Mouse (Mus musculus): ENCODE results near the gene Slc17a2. TPM values are rescaled to one million over a fixed set of nuclear protein-coding genes. Genes with fewer than 3 reads are reported as not detected.
A peak's percentile ranks its signal among the peaks of the same experiment; 100 is the strongest.

The Slc17a2 gene
- polyA plus RNA-seq, 1 experiment from 2014 or later = not detected

DNA sequence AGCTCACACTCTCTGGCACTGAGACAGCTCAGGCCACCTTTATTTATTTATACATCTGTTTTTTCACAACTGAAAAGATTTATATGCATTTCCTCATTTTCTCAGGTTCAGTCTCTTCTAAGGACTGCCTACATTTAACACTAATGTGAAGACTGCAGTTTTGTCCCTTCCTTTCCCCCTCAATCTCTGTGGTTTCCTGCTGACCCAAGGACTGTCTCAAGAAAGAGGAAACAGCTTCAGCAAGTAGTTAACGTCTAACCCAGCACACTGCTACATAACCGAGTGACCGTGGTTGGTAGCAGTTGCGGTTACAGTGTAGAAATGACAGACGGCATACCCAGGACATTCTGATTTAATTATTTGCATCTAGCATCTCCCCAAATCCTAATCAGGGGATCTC is 7.4 kb upstream of the Slc17a2 start:
- no peaks in the 10 kb centered on the region for H3K36me3 ChIP-seq
- H3K9ac ChIP-seq (replicated peaks) = no peak overlapping the region
- H3K9me3 ChIP-seq = no peaks in the 10 kb centered on the region
- no peaks in the 10 kb centered on the region for H3K27me3 ChIP-seq
- H3K4me3 ChIP-seq (replicated peaks) = no peak overlapping the region
- no peak for ATAC-seq (ENCODE audit: insufficient number of reproducible peaks, insufficient read depth, low FRiP score, low TSS enrichment, low read depth)
- WGBS = 59% methylated on average over 5 of the region's 5 CpGs
- no peak overlapping the region for H3K27ac ChIP-seq
- H3K4me1 ChIP-seq (replicated peaks) = peaks cover 21% of the 10 kb centered on the region
- no peak overlapping the region for H3K4me2 ChIP-seq

DNA sequence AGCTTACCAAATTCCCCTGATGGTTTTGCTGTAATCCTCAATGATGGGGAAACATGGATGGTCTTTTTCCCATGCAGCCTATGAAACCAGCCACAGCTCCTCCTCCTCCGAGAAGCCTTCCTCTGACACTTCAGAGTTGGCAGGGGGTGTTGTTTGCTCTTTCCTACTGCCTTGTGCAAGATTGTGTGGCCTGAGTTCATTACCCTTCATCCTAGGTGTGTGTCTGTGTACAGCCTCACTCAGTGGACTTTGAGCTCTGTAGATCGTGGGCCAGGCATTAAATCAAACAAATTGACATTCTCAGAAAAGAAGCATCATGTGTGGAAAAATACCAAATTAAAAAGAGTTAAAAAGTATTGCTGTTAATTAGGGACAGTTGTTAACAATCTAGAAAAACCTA is 2.3 kb upstream of the Slc17a2 start:
- no peaks in the 10 kb centered on the region for H3K36me3 ChIP-seq
- H3K27me3 ChIP-seq = no peaks in the 10 kb centered on the region
- 67% methylated on average over 2 of the region's 2 CpGs for WGBS
- H3K9ac ChIP-seq (replicated peaks) = no peak overlapping the region
- H3K9me3 ChIP-seq = no peaks in the 10 kb centered on the region
- no peak for ATAC-seq (ENCODE audit: insufficient number of reproducible peaks, insufficient read depth, low FRiP score, low TSS enrichment, low read depth)
- H3K4me2 ChIP-seq = no peak overlapping the region
- H3K4me3 ChIP-seq (replicated peaks) = no peak overlapping the region
- peaks cover 2% of the 10 kb centered on the region; the same call in 1 of the 2 replicates for H3K4me1 ChIP-seq (replicated peaks)
- H3K27ac ChIP-seq = no peak overlapping the region

DNA sequence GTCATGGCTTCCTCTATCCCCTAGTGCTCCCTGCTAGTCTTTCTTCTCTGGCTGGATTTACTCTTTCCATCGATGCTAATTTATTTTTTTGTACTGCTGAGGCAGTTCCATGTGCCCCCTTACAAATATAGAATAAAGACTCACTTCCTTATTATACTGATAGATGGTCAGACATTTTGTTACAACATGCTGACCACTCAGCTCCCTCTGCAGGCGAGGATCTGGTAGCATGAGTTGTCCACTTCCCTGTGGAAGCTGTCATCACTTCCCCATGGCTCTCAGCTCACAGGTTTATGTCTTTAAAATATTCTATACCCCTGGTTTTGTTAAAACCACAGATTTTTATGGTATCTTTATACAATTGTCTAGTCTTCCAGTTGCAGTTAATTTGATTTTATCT is 9.4 kb downstream of the Slc17a2 start:
- H3K4me3 ChIP-seq (replicated peaks) = no peak overlapping the region
- no peak for ATAC-seq (ENCODE audit: insufficient number of reproducible peaks, insufficient read depth, low FRiP score, low TSS enrichment, low read depth)
- H3K36me3 ChIP-seq = no peaks in the 10 kb centered on the region
- peaks cover 7% of the 10 kb centered on the region; the same call in 1 of the 2 replicates for H3K4me1 ChIP-seq (replicated peaks)
- 76% methylated on average over 2 of the region's 2 CpGs for WGBS
- H3K27me3 ChIP-seq = no peaks in the 10 kb centered on the region
- no peak overlapping the region for H3K27ac ChIP-seq
- no peak overlapping the region for H3K4me2 ChIP-seq
- H3K9me3 ChIP-seq = no peaks in the 10 kb centered on the region
- H3K9ac ChIP-seq (replicated peaks) = no peak overlapping the region

- Histone ChIP-seq H3K27ac (no peak overlapping the region), H3K9me3 (no peaks in the 10 kb centered on the region), H3K27me3 (no peaks in the 10 kb centered on the region), H3K4me3 (replicated peaks) (no peak overlapping the region), H3K9ac (replicated peaks) (no peak overlapping the region), H3K4me1 (replicated peaks) (0 out of 2 replicates have a peak, but pooled peaks cover 7% of the 10 kb centered on the region), H3K36me3 (no peaks in the 10 kb centered on the region), H3K4me2 (no peak overlapping the region)
- no peak for ATAC-seq (ENCODE audit: insufficient number of reproducible peaks, insufficient read depth, low FRiP score, low TSS enrichment, low read depth)
- 74% methylated on average over 4 of the region's 4 CpGs for WGBS
Measured at GRCm38 (mm10) chr13:23820179-23820940, 13.6 kb downstream of the Slc17a2 start.

DNA sequence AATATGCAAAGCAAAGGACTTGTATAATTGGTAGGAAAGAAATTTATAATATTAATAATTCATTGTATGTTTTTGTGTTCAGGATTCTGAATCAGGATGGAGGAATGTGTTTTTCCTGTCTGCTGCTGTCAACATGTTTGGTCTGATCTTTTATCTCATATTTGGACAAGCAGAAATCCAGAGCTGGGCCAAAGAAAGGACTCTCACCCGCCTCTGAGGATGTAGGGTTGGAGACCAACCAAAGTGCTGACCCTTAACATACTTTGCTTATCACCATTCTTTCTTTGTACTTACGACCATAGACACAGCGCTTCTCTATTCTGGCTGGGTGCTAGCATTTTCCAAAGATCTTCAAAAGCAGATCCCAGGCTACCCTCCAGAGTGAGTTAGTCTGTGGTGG is 15.4 kb downstream of the Slc17a2 start:
- WGBS = 88% methylated on average over 3 of the region's 3 CpGs
- no peak overlapping the region for H3K4me3 ChIP-seq (replicated peaks)
- ATAC-seq (ENCODE audit: insufficient number of reproducible peaks, insufficient read depth, low FRiP score, low TSS enrichment, low read depth) = no peak

DNA sequence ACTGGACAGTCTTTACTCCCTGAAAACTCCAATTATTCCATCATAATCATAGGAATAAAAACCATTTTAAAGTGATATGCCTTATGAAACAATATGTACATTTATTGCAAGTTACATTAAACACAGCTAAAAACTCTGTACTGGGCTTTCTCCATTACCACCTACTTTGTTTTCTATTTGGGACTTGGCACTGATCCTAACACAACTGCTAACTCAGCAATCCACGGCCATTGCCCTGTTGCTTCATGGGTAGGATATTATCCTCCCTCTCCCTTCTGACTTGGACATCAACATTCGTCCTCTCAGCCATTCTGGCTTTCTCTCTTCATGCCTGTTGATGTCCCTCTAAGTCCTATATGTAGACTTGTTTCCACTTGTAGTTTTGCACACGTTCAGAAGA is 19.8 kb downstream of the Slc17a2 start:
- 76% methylated on average over 3 of the region's 3 CpGs for WGBS
- Histone ChIP-seq H3K27ac (no peak overlapping the region), H3K4me2 (no peak overlapping the region), H3K27me3 (no peaks in the 10 kb centered on the region), H3K9ac (replicated peaks) (no peak overlapping the region), H3K4me3 (replicated peaks) (no peak overlapping the region), H3K9me3 (no peaks in the 10 kb centered on the region), H3K36me3 (no peaks in the 10 kb centered on the region), H3K4me1 (replicated peaks) (no peaks in the 10 kb centered on the region)
- ATAC-seq (ENCODE audit: insufficient number of reproducible peaks, insufficient read depth, low FRiP score, low TSS enrichment, low read depth) = no peak

More for the DNA sequence above, 15.4 kb downstream of the Slc17a2 start:
- H3K36me3 ChIP-seq = no peaks in the 10 kb centered on the region
- H3K27ac ChIP-seq = no peak overlapping the region
- no peaks in the 10 kb centered on the region for H3K9me3 ChIP-seq
- no peak overlapping the region for H3K4me2 ChIP-seq
- no peak overlapping the region for H3K9ac ChIP-seq (replicated peaks)
- H3K27me3 ChIP-seq = no peaks in the 10 kb centered on the region
- 0 out of 2 replicates have a peak, but pooled peaks cover 7% of the 10 kb centered on the region for H3K4me1 ChIP-seq (replicated peaks)

GRCm38 (mm10) chr13:23833053-23833452 is 26.3 kb downstream of the Slc17a2 start:
- Histone ChIP-seq H3K9me3 (no peaks in the 10 kb centered on the region), H3K4me2 (no peak overlapping the region), H3K4me3 (replicated peaks) (no peak overlapping the region), H3K9ac (replicated peaks) (no peak overlapping the region), H3K27me3 (no peaks in the 10 kb centered on the region), H3K27ac (no peak overlapping the region), H3K36me3 (no peaks in the 10 kb centered on the region), H3K4me1 (replicated peaks) (no peaks in the 10 kb centered on the region; the same call in 1 of the 2 replicates)
- ATAC-seq (ENCODE audit: insufficient number of reproducible peaks, insufficient read depth, low FRiP score, low TSS enrichment, low read depth) = no peak
- 12% methylated on average over 6 of the region's 6 CpGs for WGBS

GRCm38 (mm10) chr13:23834836-23835235 is 28.0 kb downstream of the Slc17a2 start:
- no peaks in the 10 kb centered on the region for H3K9me3 ChIP-seq
- ATAC-seq (ENCODE audit: insufficient number of reproducible peaks, insufficient read depth, low FRiP score, low TSS enrichment, low read depth) = no peak
- H3K4me2 ChIP-seq = no peak overlapping the region
- no peaks in the 10 kb centered on the region; the same call in 1 of the 2 replicates for H3K4me1 ChIP-seq (replicated peaks)
- no peaks in the 10 kb centered on the region for H3K36me3 ChIP-seq
- H3K27me3 ChIP-seq = no peaks in the 10 kb centered on the region
- no peak overlapping the region for H3K9ac ChIP-seq (replicated peaks)
- H3K4me3 ChIP-seq (replicated peaks) = no peak overlapping the region
- H3K27ac ChIP-seq = no peak overlapping the region
- WGBS = 75% methylated on average over 5 of the region's 5 CpGs

- WGBS = 91% methylated on average over 5 of the region's 5 CpGs
- Histone ChIP-seq H3K4me3 (replicated peaks) (no peak overlapping the region), H3K27me3 (no peaks in the 10 kb centered on the region), H3K4me2 (no peak overlapping the region), H3K9me3 (no peaks in the 10 kb centered on the region), H3K36me3 (no peaks in the 10 kb centered on the region), H3K27ac (no peak overlapping the region), H3K4me1 (replicated peaks) (no peaks in the 10 kb centered on the region; the same call in 1 of the 2 replicates), H3K9ac (replicated peaks) (no peak overlapping the region)
- no peak for ATAC-seq (ENCODE audit: insufficient number of reproducible peaks, insufficient read depth, low FRiP score, low TSS enrichment, low read depth)
Measured at GRCm38 (mm10) chr13:23836630-23837029, 29.8 kb downstream of the Slc17a2 start.

DNA sequence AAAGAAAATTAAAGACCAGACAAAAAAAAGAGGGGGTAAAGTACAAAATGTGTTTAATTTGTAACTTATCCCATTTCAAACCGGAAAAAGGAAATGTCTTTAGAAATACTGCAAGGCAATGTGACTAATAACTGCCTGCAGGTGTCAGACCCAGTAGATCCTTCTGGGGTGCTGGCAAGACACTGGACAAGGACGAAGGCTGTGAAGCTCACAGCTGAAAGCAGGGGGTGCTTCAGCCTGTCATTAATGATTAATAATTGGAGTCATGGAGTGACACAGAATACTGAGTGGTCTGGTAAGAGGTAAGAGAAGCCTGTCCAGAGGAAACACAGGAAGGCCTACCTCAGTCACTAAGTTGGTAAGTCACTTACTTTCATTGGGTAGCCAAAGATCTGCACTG is 32.5 kb downstream of the Slc17a2 start, which contains the start of gene Slc17a3:
Gene Slc17a3 (plus strand): TSS at position 127 of the 400 bp plus-strand sequence.
- Histone ChIP-seq H3K9ac (replicated peaks) (no peak within 1 kb of the TSS), H3K4me2 (no peak within 1 kb of the TSS), H3K4me1 (replicated peaks) (no peaks in the 10 kb centered on the region), H3K27me3 (0 out of 2 replicates have a peak, but pooled peaks cover 3% of the 10 kb centered on the region), H3K9me3 (no peaks in the 10 kb centered on the region), H3K36me3 (no peaks in the 10 kb centered on the region), H3K27ac (no peak within 1 kb of the TSS), H3K4me3 (replicated peaks) (no peak within 1 kb of the TSS)
- ATAC-seq (ENCODE audit: insufficient number of reproducible peaks, insufficient read depth, low FRiP score, low TSS enrichment, low read depth) = no peak
- WGBS = 78% methylated on average over 2 of the region's 2 CpGs

GRCm38 (mm10) chr13:23845851-23846250 is 39.1 kb downstream of the Slc17a2 start:
- Histone ChIP-seq H3K36me3 (no peaks in the 10 kb centered on the region), H3K4me2 (no peak overlapping the region), H3K9me3 (no peaks in the 10 kb centered on the region), H3K27ac (peak overlapping the region; percentile 1; the same call in 1 of the 2 replicates), H3K4me1 (replicated peaks) (peaks cover 7% of the 10 kb centered on the region), H3K4me3 (replicated peaks) (no peak overlapping the region), H3K27me3 (0 out of 2 replicates have a peak, but pooled peaks cover 3% of the 10 kb centered on the region), H3K9ac (replicated peaks) (no peak overlapping the region)
- ATAC-seq (ENCODE audit: insufficient number of reproducible peaks, insufficient read depth, low FRiP score, low TSS enrichment, low read depth) = no peak
- 31% methylated on average over 4 of the region's 4 CpGs for WGBS

DNA sequence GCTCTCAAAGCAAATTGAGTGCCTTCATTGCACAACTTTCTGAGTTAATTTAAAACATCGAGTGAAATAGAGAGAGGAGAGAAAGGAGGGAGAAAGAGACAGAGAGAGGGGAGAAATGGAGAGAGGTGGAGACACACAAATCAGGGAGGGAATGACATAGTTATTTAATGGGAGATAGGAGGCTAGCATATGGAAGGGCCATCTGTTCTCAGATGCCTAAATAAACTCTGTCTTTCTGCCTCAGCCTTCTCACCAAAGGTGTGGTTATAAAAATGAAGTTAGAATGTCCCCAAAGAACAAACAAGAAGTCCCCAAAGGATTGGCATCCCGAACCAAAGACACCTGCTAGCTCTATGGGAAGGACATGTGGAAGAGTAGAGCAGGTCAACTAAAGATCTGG is 42.5 kb downstream of the Slc17a2 start:
- no peak overlapping the region for H3K9ac ChIP-seq (replicated peaks)
- H3K4me1 ChIP-seq (replicated peaks) = peaks cover 7% of the 10 kb centered on the region
- no peaks in the 10 kb centered on the region for H3K36me3 ChIP-seq
- no peaks in the 10 kb centered on the region for H3K9me3 ChIP-seq
- no peaks in the 10 kb centered on the region for H3K27me3 ChIP-seq
- no peak overlapping the region for H3K4me2 ChIP-seq
- 82% methylated on average over 2 of the region's 2 CpGs for WGBS
- H3K27ac ChIP-seq = no peak overlapping the region
- ATAC-seq (ENCODE audit: insufficient number of reproducible peaks, insufficient read depth, low FRiP score, low TSS enrichment, low read depth) = no peak
- H3K4me3 ChIP-seq (replicated peaks) = no peak overlapping the region
